Mouse (Mus musculus) midbrain, embryonic 13.5 days (tissue): ENCODE data around the gene Rspo1. TPM values are rescaled to one million over a fixed set of nuclear protein-coding genes. Genes with fewer than 3 reads are reported as not detected.

ENCODE experiments used
- ATAC-seq: fragments of 200-750 bp; cut with Nextera tagmentation; 2 replicates; pipeline ENCODE4 v1.8.0; 2017; ENCODE audit warnings: mild to moderate bottlenecking, moderate TSS enrichment, moderate library complexity
- H3K27ac ChIP-seq: fragments of 300-500 bp; sonication (generic); 2 replicates; pipeline ENCODE4 v1.5.1; 2015; ENCODE audit warnings: inconsistent platforms, mild to moderate bottlenecking, moderate library complexity
- H3K27me3 ChIP-seq: fragments of 300-500 bp; sonication (generic); 2 replicates; pipeline ENCODE4 v1.6.1; 2015; ENCODE audit warnings: mild to moderate bottlenecking, inconsistent platforms
- H3K36me3 ChIP-seq: fragments of 300-500 bp; sonication (generic); 2 replicates; pipeline ENCODE4 v1.6.1; 2015; ENCODE audit warnings: mild to moderate bottlenecking, inconsistent platforms
- H3K4me1 ChIP-seq: fragments of 300-500 bp; sonication (generic); replicated peaks from 2 replicates; pipeline ENCODE4 v1.6.1; 2015; ENCODE audit warnings: inconsistent platforms
- H3K4me2 ChIP-seq: fragments of 300-500 bp; sonication (generic); replicated peaks from 2 replicates; pipeline ENCODE4 v1.6.1; 2015; ENCODE audit warnings: moderate library complexity, mild to moderate bottlenecking, inconsistent platforms
- H3K4me3 ChIP-seq: fragments of 300-500 bp; sonication (generic); replicated peaks from 2 replicates; pipeline ENCODE4 v1.5.1; 2015; ENCODE audit warnings: mild to moderate bottlenecking, inconsistent platforms
- H3K9ac ChIP-seq: fragments of 300-500 bp; sonication (generic); replicated peaks from 2 replicates; pipeline ENCODE4 v1.6.1; 2015; ENCODE audit warnings: mild to moderate bottlenecking, inconsistent platforms
- H3K9me3 ChIP-seq: fragments of 300-500 bp; sonication (generic); 2 replicates; pipeline ENCODE4 v1.6.1; 2016; ENCODE audit warnings: mild to moderate bottlenecking, inconsistent platforms
- WGBS: fragments of 180-500 bp; shearing (Covaris S2); methylation state at CpG from one replicate; pipeline ENCODE4 v1.1.7; 2015; 5-methylcytosine and 5-hydroxymethylcytosine counted together
- polyA plus RNA-seq: library from polyadenylated mRNA; unstranded; fragments of >200 nt; fragmentation: Nextera tagmentation; extraction: Ambion mirVana; gene quantifications from 2 replicates; pipeline ENCODE4 v1.2.1, GENCODE M21; 2015

Gene Rspo1
- polyA plus RNA-seq, 1 experiment from 2014 or later = 7.6 TPM

DNA sequence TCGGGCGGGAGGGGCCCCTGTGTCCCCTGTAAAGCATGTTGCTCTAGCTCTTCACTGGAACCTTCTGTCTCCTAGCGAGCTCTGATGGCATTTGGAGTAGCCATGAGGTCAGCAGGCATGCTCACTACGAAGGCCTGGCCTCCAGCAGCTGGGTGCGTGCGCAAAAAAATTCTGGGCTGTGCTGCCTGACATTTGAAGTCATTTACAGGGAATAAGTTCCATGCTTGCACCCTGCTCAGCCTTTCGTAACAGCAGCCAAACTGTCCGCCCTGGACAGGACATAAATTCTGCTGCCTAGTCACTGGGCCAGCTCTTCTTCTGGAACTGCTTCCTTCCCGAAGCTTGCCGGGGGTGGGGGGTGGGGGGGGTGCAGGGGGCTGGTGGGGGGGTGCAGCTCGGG, 27.2 kb upstream of the Rspo1 start:
- no peak for ATAC-seq
- WGBS = 84% methylated on average over 11 of the region's 11 CpGs

GRCm38 (mm10) chr4:124960940-124961339, 25.3 kb upstream of the Rspo1 start:
- H3K4me1 ChIP-seq = peaks cover 11% of the 10 kb centered on the region
- no peak for ATAC-seq
- no peaks in the 10 kb centered on the region for H3K36me3 ChIP-seq
- H3K27ac ChIP-seq = no peak overlapping the region
- H3K27me3 ChIP-seq = no peaks in the 10 kb centered on the region
- no peak overlapping the region for H3K9ac ChIP-seq
- 95% methylated on average over 11 of the region's 11 CpGs for WGBS
- H3K9me3 ChIP-seq = no peaks in the 10 kb centered on the region
- H3K4me2 ChIP-seq = no peak overlapping the region
- H3K4me3 ChIP-seq = no peak overlapping the region

More for the DNA sequence above, 27.2 kb upstream of the Rspo1 start:
- H3K27me3 ChIP-seq = no peaks in the 10 kb centered on the region
- no peak overlapping the region for H3K9ac ChIP-seq
- H3K4me3 ChIP-seq = no peak overlapping the region
- H3K36me3 ChIP-seq = no peaks in the 10 kb centered on the region
- H3K4me2 ChIP-seq = no peak overlapping the region
- no peak overlapping the region for H3K27ac ChIP-seq
- H3K4me1 ChIP-seq = no peaks in the 10 kb centered on the region
- H3K9me3 ChIP-seq = no peaks in the 10 kb centered on the region

- Histone ChIP-seq H3K4me2 (no peak overlapping the region), H3K4me1 (peaks cover 12% of the 10 kb centered on the region), H3K9ac (no peak overlapping the region), H3K4me3 (no peak overlapping the region), H3K9me3 (no peaks in the 10 kb centered on the region), H3K27me3 (no peaks in the 10 kb centered on the region), H3K36me3 (no peaks in the 10 kb centered on the region), H3K27ac (no peak overlapping the region)
- WGBS = 62% methylated on average over 11 of the region's 11 CpGs
- no peak for ATAC-seq
These were observed 23.7 kb upstream of the Rspo1 start for GRCm38 (mm10) chr4:124962576-124962975.

GRCm38 (mm10) chr4:124964912-124965599, 21.2 kb upstream of the Rspo1 start:
- H3K27me3 ChIP-seq = no peaks in the 10 kb centered on the region
- 6% methylated on average over 8 of the region's 8 CpGs for WGBS
- no peak overlapping the region for H3K4me2 ChIP-seq
- H3K4me1 ChIP-seq = peaks cover 24% of the 10 kb centered on the region
- H3K36me3 ChIP-seq = no peaks in the 10 kb centered on the region
- H3K27ac ChIP-seq = peak overlapping the region; percentile 37
- ATAC-seq = peak; percentile 82
- no peak overlapping the region for H3K4me3 ChIP-seq
- H3K9ac ChIP-seq = no peak overlapping the region
- H3K9me3 ChIP-seq = no peaks in the 10 kb centered on the region

DNA sequence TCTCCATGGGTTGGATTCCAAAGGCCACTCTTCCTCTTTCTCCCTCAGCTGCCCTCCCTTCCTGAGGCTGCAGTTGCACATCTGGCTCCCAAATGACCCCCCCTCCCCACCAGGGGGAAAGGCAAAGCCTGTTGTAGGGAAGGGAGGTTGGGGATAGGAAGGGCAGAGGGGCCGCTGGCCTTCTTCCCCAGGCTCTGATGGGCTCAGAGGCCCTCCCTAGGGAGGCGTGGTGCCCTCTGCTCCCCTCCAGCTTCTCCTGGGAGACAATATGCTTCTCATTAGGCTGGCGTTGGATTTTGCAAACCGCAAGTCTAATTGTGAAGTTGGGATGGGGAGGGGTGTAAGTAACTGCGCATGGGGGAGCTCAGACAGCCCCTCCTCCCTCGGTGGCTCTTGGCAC, 17.5 kb upstream of the Rspo1 start:
- Histone ChIP-seq H3K27me3 (no peaks in the 10 kb centered on the region), H3K4me3 (no peak overlapping the region), H3K4me1 (peaks cover 38% of the 10 kb centered on the region), H3K27ac (peak overlapping the region; percentile 30; the same call in 1 of the 2 replicates), H3K9ac (0 out of 2 replicates have a peak overlapping the region, but pooled peaks have one; percentile 7), H3K9me3 (no peaks in the 10 kb centered on the region), H3K4me2 (no peak overlapping the region), H3K36me3 (no peaks in the 10 kb centered on the region)
- WGBS = 51% methylated on average over 6 of the region's 6 CpGs
- no peak for ATAC-seq

GRCm38 (mm10) chr4:124969219-124969848, 16.9 kb upstream of the Rspo1 start:
- H3K9me3 ChIP-seq = no peaks in the 10 kb centered on the region
- no peak overlapping the region for H3K4me3 ChIP-seq
- no peaks in the 10 kb centered on the region for H3K27me3 ChIP-seq
- peak overlapping the region; percentile 30; the same call in 1 of the 2 replicates for H3K27ac ChIP-seq
- no peak overlapping the region for H3K4me2 ChIP-seq
- no peak for ATAC-seq
- 81% methylated on average over 7 of the region's 7 CpGs for WGBS
- H3K4me1 ChIP-seq = peaks cover 38% of the 10 kb centered on the region
- no peak overlapping the region for H3K9ac ChIP-seq
- H3K36me3 ChIP-seq = no peaks in the 10 kb centered on the region

- Histone ChIP-seq H3K27me3 (no peaks in the 10 kb centered on the region), H3K36me3 (no peaks in the 10 kb centered on the region), H3K9me3 (no peaks in the 10 kb centered on the region), H3K9ac (no peak overlapping the region), H3K27ac (no peak overlapping the region), H3K4me2 (no peak overlapping the region), H3K4me3 (no peak overlapping the region), H3K4me1 (peaks cover 35% of the 10 kb centered on the region)
- ATAC-seq = 0 out of 2 replicates have a peak, but pooled peaks have one; percentile 31
- 72% methylated on average over 11 of the region's 11 CpGs for WGBS
These were observed 16.0 kb upstream of the Rspo1 start for GRCm38 (mm10) chr4:124970194-124970593.

DNA sequence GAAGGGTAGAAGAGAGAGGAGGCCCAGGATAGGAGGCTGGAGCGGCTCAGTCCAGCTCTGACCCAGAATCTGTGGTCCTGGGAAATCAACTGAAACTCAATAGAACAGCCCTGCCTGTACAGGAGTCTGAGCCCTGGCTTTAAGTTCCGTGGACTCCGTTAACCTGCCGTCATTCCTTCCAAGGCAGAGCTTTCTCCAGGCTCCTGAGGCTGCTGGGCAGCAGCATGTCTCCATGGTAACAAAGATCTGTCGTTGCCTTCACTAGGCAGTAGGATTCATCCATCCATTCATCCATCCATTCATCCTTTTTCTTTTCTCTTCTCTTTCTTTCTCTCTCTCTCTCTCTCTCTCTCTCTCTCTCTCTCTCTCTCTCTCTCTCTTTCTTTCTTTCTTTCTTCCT, 15.6 kb upstream of the Rspo1 start:
- ATAC-seq = peak; percentile 48; the same call in 1 of the 2 replicates

GRCm38 (mm10) chr4:124971094-124971493, 15.1 kb upstream of the Rspo1 start:
- peaks cover 27% of the 10 kb centered on the region for H3K4me1 ChIP-seq
- H3K27ac ChIP-seq = no peak overlapping the region
- no peak overlapping the region for H3K9ac ChIP-seq
- WGBS = 92% methylated on average over 8 of the region's 8 CpGs
- no peak overlapping the region for H3K4me3 ChIP-seq
- H3K9me3 ChIP-seq = no peaks in the 10 kb centered on the region
- H3K36me3 ChIP-seq = no peaks in the 10 kb centered on the region
- ATAC-seq = no peak
- no peaks in the 10 kb centered on the region for H3K27me3 ChIP-seq
- H3K4me2 ChIP-seq = no peak overlapping the region

More for the DNA sequence above, 15.6 kb upstream of the Rspo1 start:
- Histone ChIP-seq H3K9ac (no peak overlapping the region), H3K27me3 (no peaks in the 10 kb centered on the region), H3K4me1 (peaks cover 30% of the 10 kb centered on the region), H3K4me3 (no peak overlapping the region), H3K9me3 (no peaks in the 10 kb centered on the region), H3K36me3 (no peaks in the 10 kb centered on the region), H3K4me2 (no peak overlapping the region), H3K27ac (no peak overlapping the region)
- 25% methylated on average over 5 of the region's 5 CpGs for WGBS

GRCm38 (mm10) chr4:124972316-124972715, 13.9 kb upstream of the Rspo1 start:
- Histone ChIP-seq H3K9ac (no peak overlapping the region), H3K27ac (no peak overlapping the region), H3K4me1 (peaks cover 27% of the 10 kb centered on the region), H3K4me3 (no peak overlapping the region), H3K27me3 (no peaks in the 10 kb centered on the region), H3K9me3 (no peaks in the 10 kb centered on the region), H3K36me3 (no peaks in the 10 kb centered on the region), H3K4me2 (no peak overlapping the region)
- WGBS = 66% methylated on average over 9 of the region's 9 CpGs
- ATAC-seq = no peak

- H3K27me3 ChIP-seq = no peaks in the 10 kb centered on the region
- no peak overlapping the region for H3K9ac ChIP-seq
- H3K9me3 ChIP-seq = no peaks in the 10 kb centered on the region
- H3K4me3 ChIP-seq = no peak overlapping the region
- no peak for ATAC-seq
- WGBS = 82% methylated on average over 2 of the region's 2 CpGs
- no peak overlapping the region for H3K27ac ChIP-seq
- peaks cover 27% of the 10 kb centered on the region for H3K4me1 ChIP-seq
- H3K36me3 ChIP-seq = no peaks in the 10 kb centered on the region
- no peak overlapping the region for H3K4me2 ChIP-seq
These were observed 12.9 kb upstream of the Rspo1 start for GRCm38 (mm10) chr4:124973296-124973695.

GRCm38 (mm10) chr4:124978201-124978600, 8.0 kb upstream of the Rspo1 start:
- Histone ChIP-seq H3K9ac (no peak overlapping the region), H3K27me3 (peaks cover 14% of the 10 kb centered on the region), H3K27ac (no peak overlapping the region), H3K4me2 (no peak overlapping the region), H3K4me1 (peaks cover 10% of the 10 kb centered on the region), H3K9me3 (no peaks in the 10 kb centered on the region), H3K36me3 (no peaks in the 10 kb centered on the region), H3K4me3 (no peak overlapping the region)
- ATAC-seq = no peak
- 40% methylated on average over 5 of the region's 5 CpGs for WGBS
